Mouse (Mus musculus) lung, postnatal 25 days (tissue): ENCODE data around the gene Mertk.
"Not testable (repeated sequence)": the region's sequence is repeated elsewhere in the genome, so short reads cannot be mapped to it uniquely, and the experiment has no call there.

ENCODE experiments used
- DNase-seq: peaks from one replicate; pipeline ENCODE4 v3.0.0; 2022; ENCODE audit warnings: low spot score

Mertk gene

GRCm38 (mm10) chr2:128698693-128699181, at the start of gene Mertk:
Mertk (plus strand) TSS chr2:128698956.
- peak; percentile 95 for DNase-seq

- DNase-seq: peak; percentile 40
Observed at GRCm38 (mm10) chr2:128680661-128681060, 18.1 kb upstream of the Mertk start.

- DNase-seq: peak; percentile 88
Observed at GRCm38 (mm10) chr2:128686921-128687557, 11.7 kb upstream of the Mertk start, which contains the start of gene Anapc1. Anapc1 (minus strand) TSS chr2:128687391.

GRCm38 (mm10) chr2:128687558-128688120, 11.1 kb upstream of the Mertk start:
- DNase-seq: no peak

- DNase-seq: no peak
Observed at GRCm38 (mm10) chr2:128692336-128692735, 6.4 kb upstream of the Mertk start.

- DNase-seq: no peak
Observed at GRCm38 (mm10) chr2:128692771-128693170, 6.0 kb upstream of the Mertk start.

- no peak for DNase-seq
Observed at GRCm38 (mm10) chr2:128693236-128693635, 5.5 kb upstream of the Mertk start.

GRCm38 (mm10) chr2:128693828-128694227, 4.9 kb upstream of the Mertk start:
- not testable (repeated sequence) for DNase-seq

- no peak for DNase-seq
Observed at GRCm38 (mm10) chr2:128694548-128694947, 4.2 kb upstream of the Mertk start.

- no peak for DNase-seq
Observed at GRCm38 (mm10) chr2:128696426-128696825, 2.3 kb upstream of the Mertk start.

- no peak for DNase-seq
Observed at GRCm38 (mm10) chr2:128697047-128697446, 1.7 kb upstream of the Mertk start.

GRCm38 (mm10) chr2:128697566-128697965, 1.2 kb upstream of the Mertk start:
- DNase-seq: no peak

- peak; percentile 92 for DNase-seq
Observed at GRCm38 (mm10) chr2:128698140-128698692, 540 bp upstream of the Mertk start.

- no peak for DNase-seq
Observed at GRCm38 (mm10) chr2:128699201-128699885, 587 bp downstream of the Mertk start.

- peak; percentile 72 for DNase-seq
Observed at GRCm38 (mm10) chr2:128704474-128704873, 5.7 kb downstream of the Mertk start.

GRCm38 (mm10) chr2:128709264-128709663, 10.5 kb downstream of the Mertk start:
- DNase-seq: no peak

- no peak for DNase-seq
Observed at GRCm38 (mm10) chr2:128710609-128711008, 11.9 kb downstream of the Mertk start.

- DNase-seq: no peak
Observed at GRCm38 (mm10) chr2:128712940-128713339, 14.2 kb downstream of the Mertk start.

GRCm38 (mm10) chr2:128713548-128714003, 14.8 kb downstream of the Mertk start:
- no peak for DNase-seq

GRCm38 (mm10) chr2:128714724-128715241, 16.0 kb downstream of the Mertk start:
- DNase-seq: no peak

- no peak for DNase-seq
Observed at GRCm38 (mm10) chr2:128715979-128716378, 17.2 kb downstream of the Mertk start.

- no peak for DNase-seq
Observed at GRCm38 (mm10) chr2:128719380-128719779, 20.6 kb downstream of the Mertk start.
